Mouse (Mus musculus) midbrain, embryonic 10.5 days (tissue): Measurements from ENCODE around the gene Rapgef6. TPM values are rescaled to one million over a fixed set of nuclear protein-coding genes. Genes with fewer than 3 reads are reported as not detected.

Experiments
- DNase-seq: peaks from one replicate; pipeline ENCODE4 v3.0.0-alpha.2; 2017; ENCODE audit warnings: low spot score
- H3K27ac ChIP-seq: fragments of 300-500 bp; sonication (generic); replicated peaks from 2 replicates; pipeline ENCODE4 v1.5.1; 2016; ENCODE audit warnings: mild to moderate bottlenecking
- H3K27me3 ChIP-seq: fragments of 300-500 bp; sonication (generic); 2 replicates; pipeline ENCODE4 v1.6.1; 2016; ENCODE audit warnings: low read depth, mild to moderate bottlenecking; ENCODE audit not compliant: poor library complexity, severe bottlenecking
- H3K36me3 ChIP-seq: fragments of 300-500 bp; sonication (generic); 2 replicates; pipeline ENCODE4 v1.6.1; 2016; ENCODE audit warnings: mild to moderate bottlenecking, moderate library complexity
- H3K4me1 ChIP-seq: fragments of 300-500 bp; sonication (generic); 2 replicates; pipeline ENCODE4 v1.6.1; 2016
- H3K4me3 ChIP-seq: fragments of 300-500 bp; sonication (generic); 2 replicates; pipeline ENCODE4 v1.5.1; 2016; ENCODE audit warnings: mild to moderate bottlenecking, moderate library complexity
- H3K9me3 ChIP-seq: fragments of 300-500 bp; sonication (generic); replicated peaks from 2 replicates; pipeline ENCODE4 v1.6.1; 2016; ENCODE audit warnings: mild to moderate bottlenecking
- WGBS: fragments of 180-500 bp; shearing (Covaris S2); methylation state at CpG from one replicate; pipeline ENCODE4 v1.1.7; 2016; 5-methylcytosine and 5-hydroxymethylcytosine counted together
- polyA plus RNA-seq: library from polyadenylated mRNA; unstranded; fragments of >200 nt; fragmentation: Nextera tagmentation; extraction: Ambion mirVana; gene quantifications from 2 replicates; pipeline ENCODE4 v1.2.1, GENCODE M21; 2016

Rapgef6 gene
- polyA plus RNA-seq, 1 experiment from 2014 or later, result 31.3 TPM

GRCm38 (mm10) chr11:54530916-54531315, 8.3 kb downstream of the Rapgef6 start:
- H3K27me3 ChIP-seq, result no peaks in the 10 kb centered on the region
- no peaks in the 10 kb centered on the region for H3K4me1 ChIP-seq
- H3K36me3 ChIP-seq, result no peaks in the 10 kb centered on the region
- no peak for DNase-seq
- no peak overlapping the region for H3K27ac ChIP-seq
- H3K9me3 ChIP-seq, result no peaks in the 10 kb centered on the region
- no peak overlapping the region for H3K4me3 ChIP-seq
- 92% methylated on average over 1 of the region's 1 CpGs for WGBS

- Histone ChIP-seq H3K4me3 (no peak overlapping the region), H3K9me3 (no peaks in the 10 kb centered on the region), H3K36me3 (no peaks in the 10 kb centered on the region), H3K4me1 (peaks cover 4% of the 10 kb centered on the region), H3K27ac (no peak overlapping the region), H3K27me3 (no peaks in the 10 kb centered on the region)
- DNase-seq, result no peak
- WGBS, result 89% methylated on average over 2 of the region's 2 CpGs
Measured at GRCm38 (mm10) chr11:54533834-54534233, 11.2 kb downstream of the Rapgef6 start.

DNA sequence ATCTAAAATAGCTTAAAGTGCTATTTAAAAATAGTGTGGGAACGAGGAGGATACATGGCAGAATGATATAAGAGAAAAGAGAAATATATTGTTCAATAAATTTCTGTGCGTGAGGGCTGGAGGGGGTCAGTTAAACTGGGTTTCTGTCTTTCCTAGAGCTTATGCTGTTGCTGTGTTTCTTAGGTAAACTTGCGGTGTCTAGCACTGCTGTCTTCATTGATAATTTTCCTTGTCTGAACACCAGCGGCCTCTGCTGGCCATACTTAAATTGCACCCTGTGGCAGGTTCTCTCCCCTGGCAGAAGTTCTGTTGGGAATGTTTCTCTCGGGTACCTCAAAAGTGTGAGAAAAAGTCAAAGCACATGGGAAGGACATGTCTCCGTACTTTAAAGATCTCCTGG, 12.2 kb downstream of the Rapgef6 start:
- 60% methylated on average over 6 of the region's 6 CpGs for WGBS
- Histone ChIP-seq H3K27ac (no peak overlapping the region), H3K9me3 (no peaks in the 10 kb centered on the region), H3K4me1 (peaks cover 6% of the 10 kb centered on the region), H3K4me3 (no peak overlapping the region), H3K27me3 (no peaks in the 10 kb centered on the region), H3K36me3 (no peaks in the 10 kb centered on the region)
- peak; percentile 54 for DNase-seq

DNA sequence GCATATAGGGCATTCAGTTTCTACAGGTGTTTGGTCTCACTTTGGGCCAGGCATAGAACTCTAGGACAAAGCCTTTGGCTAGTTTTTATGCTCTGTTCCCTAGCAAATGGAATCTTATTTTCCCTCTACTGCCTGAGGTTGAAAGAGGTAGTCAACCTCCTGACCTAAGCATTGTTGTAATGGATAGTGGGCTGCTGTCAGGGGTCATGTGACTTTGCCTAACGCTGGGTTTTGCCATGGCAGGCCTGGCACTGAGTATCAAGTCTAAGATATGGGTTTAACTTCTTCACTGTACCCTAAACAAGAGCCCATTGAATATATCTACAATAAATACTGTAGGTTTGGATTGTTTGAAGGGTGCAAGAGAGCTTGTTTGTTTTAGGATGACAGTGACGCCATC, 16.4 kb downstream of the Rapgef6 start:
- H3K27ac ChIP-seq, result no peak overlapping the region
- no peak for DNase-seq
- H3K4me3 ChIP-seq, result no peak overlapping the region
- H3K36me3 ChIP-seq, result no peaks in the 10 kb centered on the region
- no peaks in the 10 kb centered on the region for H3K9me3 ChIP-seq
- H3K4me1 ChIP-seq, result peaks cover 6% of the 10 kb centered on the region
- 71% methylated on average over 2 of the region's 2 CpGs for WGBS
- H3K27me3 ChIP-seq, result no peaks in the 10 kb centered on the region

GRCm38 (mm10) chr11:54539486-54539885, 16.8 kb downstream of the Rapgef6 start:
- Histone ChIP-seq H3K4me1 (peaks cover 6% of the 10 kb centered on the region), H3K27me3 (no peaks in the 10 kb centered on the region), H3K36me3 (no peaks in the 10 kb centered on the region), H3K4me3 (no peak overlapping the region), H3K27ac (no peak overlapping the region), H3K9me3 (no peaks in the 10 kb centered on the region)
- DNase-seq, result no peak
- WGBS, result 93% methylated on average over 2 of the region's 2 CpGs

GRCm38 (mm10) chr11:54540328-54540727, 17.7 kb downstream of the Rapgef6 start:
- no peak for DNase-seq
- H3K9me3 ChIP-seq, result no peaks in the 10 kb centered on the region
- no peak overlapping the region for H3K4me3 ChIP-seq
- no peaks in the 10 kb centered on the region for H3K27me3 ChIP-seq
- H3K27ac ChIP-seq, result no peak overlapping the region
- H3K36me3 ChIP-seq, result no peaks in the 10 kb centered on the region
- H3K4me1 ChIP-seq, result peaks cover 6% of the 10 kb centered on the region

DNA sequence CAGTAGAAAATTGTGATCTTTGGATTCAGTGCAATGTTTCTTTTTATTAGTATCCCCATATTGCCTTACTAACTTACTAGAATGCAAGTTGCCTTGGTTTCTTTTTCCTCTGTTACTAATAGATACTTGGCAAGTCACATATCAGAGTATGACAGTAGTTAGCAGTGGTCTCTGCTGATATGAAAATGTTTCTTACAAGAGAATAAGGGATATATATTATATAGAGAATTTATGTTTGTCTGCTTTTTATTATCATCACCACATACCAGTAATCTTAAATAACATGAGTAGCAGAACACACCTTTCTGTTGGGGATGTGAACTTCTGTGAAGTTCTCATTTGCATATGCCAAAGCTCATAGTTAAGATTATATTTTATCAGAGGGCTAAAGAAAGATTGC, 19.8 kb downstream of the Rapgef6 start:
- Histone ChIP-seq H3K36me3 (no peaks in the 10 kb centered on the region), H3K9me3 (no peaks in the 10 kb centered on the region), H3K27me3 (no peaks in the 10 kb centered on the region), H3K27ac (no peak overlapping the region), H3K4me3 (no peak overlapping the region), H3K4me1 (peaks cover 6% of the 10 kb centered on the region)
- no peak for DNase-seq

DNA sequence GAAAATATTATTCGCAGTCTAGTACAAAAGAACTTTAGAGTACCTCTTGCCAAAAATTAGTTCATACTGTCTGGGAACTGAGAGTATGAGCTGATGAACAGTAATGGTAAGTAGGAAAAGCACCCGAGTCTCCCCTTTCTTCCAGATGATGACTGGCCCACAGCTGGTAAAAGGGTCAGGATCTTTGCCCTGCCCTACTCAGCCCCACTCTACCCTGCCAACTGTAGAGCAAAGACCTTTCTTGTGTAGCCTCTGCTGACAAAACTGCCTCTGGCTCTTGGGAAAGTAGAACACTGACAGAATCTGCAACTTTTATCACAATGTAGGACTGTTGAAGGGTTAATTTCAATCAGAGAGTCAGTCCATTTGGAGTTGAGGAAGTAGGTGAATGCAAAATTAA, 32.3 kb downstream of the Rapgef6 start:
- Histone ChIP-seq H3K9me3 (no peaks in the 10 kb centered on the region), H3K4me1 (peaks cover 4% of the 10 kb centered on the region; the same call in 1 of the 2 replicates), H3K27ac (no peak overlapping the region), H3K4me3 (no peak overlapping the region), H3K27me3 (no peaks in the 10 kb centered on the region), H3K36me3 (0 out of 2 replicates have a peak, but pooled peaks cover 2% of the 10 kb centered on the region)
- DNase-seq, result no peak
- 89% methylated on average over 2 of the region's 2 CpGs for WGBS

DNA sequence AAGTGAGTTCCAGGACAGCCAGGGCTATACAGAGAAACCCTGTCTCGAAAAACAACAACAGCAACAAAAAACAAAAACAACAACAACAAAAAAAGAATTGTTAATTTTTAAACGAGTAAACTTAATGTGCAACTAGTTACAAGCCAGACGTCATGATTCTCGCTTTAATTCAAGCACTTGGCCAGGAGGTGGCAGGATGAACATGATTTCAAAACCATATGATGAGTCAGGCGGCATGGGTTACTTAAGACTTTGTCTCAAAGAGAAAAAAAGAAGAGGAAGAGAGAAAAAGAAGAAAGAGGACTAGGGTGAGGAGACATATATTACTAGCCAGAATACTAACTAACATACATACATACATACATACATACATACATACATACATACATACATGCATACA, 40.1 kb downstream of the Rapgef6 start:
- H3K27ac ChIP-seq, result no peak overlapping the region
- no peaks in the 10 kb centered on the region for H3K4me1 ChIP-seq
- H3K9me3 ChIP-seq, result no peaks in the 10 kb centered on the region
- no peak overlapping the region for H3K4me3 ChIP-seq
- WGBS, result 92% methylated on average over 5 of the region's 5 CpGs
- DNase-seq, result no peak
- no peaks in the 10 kb centered on the region for H3K27me3 ChIP-seq
- H3K36me3 ChIP-seq, result 0 out of 2 replicates have a peak, but pooled peaks cover 3% of the 10 kb centered on the region

GRCm38 (mm10) chr11:54567959-54568358, 45.3 kb downstream of the Rapgef6 start:
- H3K9me3 ChIP-seq, result no peaks in the 10 kb centered on the region
- H3K27ac ChIP-seq, result no peak overlapping the region
- no peak for DNase-seq
- 76% methylated on average over 1 of the region's 1 CpGs for WGBS
- no peaks in the 10 kb centered on the region for H3K27me3 ChIP-seq
- H3K36me3 ChIP-seq, result 0 out of 2 replicates have a peak, but pooled peaks cover 3% of the 10 kb centered on the region
- H3K4me1 ChIP-seq, result no peaks in the 10 kb centered on the region
- no peak overlapping the region for H3K4me3 ChIP-seq

GRCm38 (mm10) chr11:54574741-54575140, 52.1 kb downstream of the Rapgef6 start:
- no peaks in the 10 kb centered on the region; the same call in 1 of the 2 replicates for H3K9me3 ChIP-seq
- no peak overlapping the region for H3K27ac ChIP-seq
- no peaks in the 10 kb centered on the region for H3K4me1 ChIP-seq
- H3K4me3 ChIP-seq, result no peak overlapping the region
- H3K36me3 ChIP-seq, result peaks cover 10% of the 10 kb centered on the region
- H3K27me3 ChIP-seq, result no peaks in the 10 kb centered on the region
- WGBS, result 96% methylated on average over 2 of the region's 2 CpGs
- no peak for DNase-seq

- H3K27ac ChIP-seq, result no peak overlapping the region
- peaks cover 3% of the 10 kb centered on the region for H3K36me3 ChIP-seq
- DNase-seq, result no peak
- WGBS, result 87% methylated on average over 3 of the region's 3 CpGs
- no peaks in the 10 kb centered on the region for H3K27me3 ChIP-seq
- H3K9me3 ChIP-seq, result no peaks in the 10 kb centered on the region
- no peak overlapping the region for H3K4me3 ChIP-seq
- no peaks in the 10 kb centered on the region for H3K4me1 ChIP-seq
Measured at GRCm38 (mm10) chr11:54592585-54592984, 69.9 kb downstream of the Rapgef6 start.

DNA sequence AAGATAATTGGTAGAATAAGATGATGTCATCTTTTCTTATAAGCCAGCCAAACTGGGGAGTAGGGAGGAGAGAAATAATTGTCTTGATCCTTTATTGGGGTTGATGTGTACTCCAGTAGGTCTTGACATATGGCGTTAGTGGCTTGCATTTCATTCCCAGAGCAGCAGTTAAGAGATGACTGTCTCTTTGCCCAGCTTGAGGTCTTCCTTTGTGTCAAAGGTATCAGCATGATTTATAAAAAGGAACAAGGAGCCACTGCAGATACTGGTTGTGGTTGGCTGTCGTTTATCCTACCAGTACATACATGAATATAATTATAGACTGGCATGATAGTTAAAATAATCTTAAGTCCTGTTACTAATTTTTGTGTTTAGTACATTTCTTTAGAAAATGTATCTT, 71.4 kb downstream of the Rapgef6 start:
- no peak for DNase-seq
- no peaks in the 10 kb centered on the region for H3K27me3 ChIP-seq
- H3K27ac ChIP-seq, result no peak overlapping the region
- no peaks in the 10 kb centered on the region for H3K9me3 ChIP-seq
- WGBS, result 85% methylated on average over 2 of the region's 2 CpGs
- no peaks in the 10 kb centered on the region for H3K4me1 ChIP-seq
- H3K4me3 ChIP-seq, result no peak overlapping the region
- H3K36me3 ChIP-seq, result peaks cover 2% of the 10 kb centered on the region

DNA sequence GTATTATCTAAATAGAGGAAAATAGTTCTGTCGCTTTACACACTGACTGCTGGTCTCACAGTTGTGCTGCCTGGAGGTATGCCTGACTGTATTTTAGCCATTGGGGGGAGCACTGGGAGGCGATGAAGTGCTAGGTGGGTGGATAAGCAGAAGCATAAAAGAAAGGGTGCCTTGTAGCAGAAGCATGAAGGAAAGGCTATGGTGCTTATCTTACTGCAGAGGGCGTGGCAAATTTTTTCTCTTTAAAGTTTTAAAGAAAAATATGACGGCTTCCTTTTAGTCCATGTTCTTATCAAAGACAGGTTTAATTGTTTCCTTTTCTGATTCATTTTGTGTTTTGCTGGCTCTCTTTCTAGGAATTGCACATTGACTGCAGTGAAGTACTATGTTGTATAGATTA, 72.4 kb downstream of the Rapgef6 start:
- WGBS, result 88% methylated on average over 4 of the region's 4 CpGs
- no peaks in the 10 kb centered on the region for H3K9me3 ChIP-seq
- H3K4me3 ChIP-seq, result no peak overlapping the region
- no peak overlapping the region for H3K27ac ChIP-seq
- H3K36me3 ChIP-seq, result no peaks in the 10 kb centered on the region
- no peaks in the 10 kb centered on the region for H3K27me3 ChIP-seq
- DNase-seq, result no peak
- no peaks in the 10 kb centered on the region for H3K4me1 ChIP-seq
